Mouse (Mus musculus): ENCODE data around the gene Rara.
A peak's percentile ranks its signal among the peaks of the same experiment; 100 is the strongest.

The Rara gene

DNA sequence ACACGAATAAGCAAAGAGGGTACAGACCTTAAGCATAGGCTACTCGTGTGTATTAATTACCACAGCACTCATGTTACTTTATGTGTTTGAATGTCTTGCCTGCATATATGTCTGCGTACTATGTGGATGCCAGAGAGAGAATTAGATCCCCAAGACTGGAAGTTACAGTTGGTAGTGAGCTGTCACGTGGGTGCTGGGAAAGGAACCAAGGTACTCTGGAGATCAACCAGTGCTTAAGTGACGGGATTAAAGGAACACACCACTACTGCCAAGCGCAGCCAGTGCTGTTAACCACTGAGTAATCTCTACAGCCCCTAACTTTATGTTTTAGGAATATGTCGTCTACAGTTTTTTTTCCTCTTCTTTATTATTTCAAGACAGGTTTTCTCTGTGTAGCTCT, 68.4 kb downstream of the Rara start:
- no peak for DNase-seq (ENCODE audit: low read depth in 2 of 2, low spot score in 2 of 2)

GRCm38 (mm10) chr11:98997659-98998058, 70.0 kb downstream of the Rara start:
- no peak for DNase-seq (ENCODE audit: low read depth in 2 of 2, low spot score in 2 of 2)

GRCm38 (mm10) chr11:98998776-98999175, 71.2 kb downstream of the Rara start:
- DNase-seq (ENCODE audit: low read depth in 2 of 2, low spot score in 2 of 2), result no peak

GRCm38 (mm10) chr11:98999243-98999642, 71.6 kb downstream of the Rara start:
- no peak for DNase-seq (ENCODE audit: low read depth in 2 of 2, low spot score in 2 of 2)

DNA sequence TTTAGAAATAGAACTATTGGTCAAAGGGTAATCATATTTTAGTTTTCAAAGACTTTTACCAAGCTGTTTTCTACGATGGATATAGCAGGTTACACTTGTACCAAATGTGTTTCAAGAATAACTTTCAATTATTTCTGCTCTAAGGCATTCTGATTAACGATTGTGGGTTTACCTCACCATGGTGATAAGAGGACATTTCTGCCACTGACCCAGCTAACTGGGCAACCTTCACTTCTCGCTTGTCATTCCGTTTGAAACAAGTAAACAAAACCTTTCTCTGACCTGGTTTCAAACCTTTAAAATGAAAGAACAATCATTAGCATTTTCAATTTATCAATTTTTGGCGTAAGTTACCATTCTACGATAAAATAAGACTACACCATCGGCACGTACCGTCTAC, 79.2 kb downstream of the Rara start:
- no peak for DNase-seq (ENCODE audit: low read depth in 2 of 2, low spot score in 2 of 2)

DNA sequence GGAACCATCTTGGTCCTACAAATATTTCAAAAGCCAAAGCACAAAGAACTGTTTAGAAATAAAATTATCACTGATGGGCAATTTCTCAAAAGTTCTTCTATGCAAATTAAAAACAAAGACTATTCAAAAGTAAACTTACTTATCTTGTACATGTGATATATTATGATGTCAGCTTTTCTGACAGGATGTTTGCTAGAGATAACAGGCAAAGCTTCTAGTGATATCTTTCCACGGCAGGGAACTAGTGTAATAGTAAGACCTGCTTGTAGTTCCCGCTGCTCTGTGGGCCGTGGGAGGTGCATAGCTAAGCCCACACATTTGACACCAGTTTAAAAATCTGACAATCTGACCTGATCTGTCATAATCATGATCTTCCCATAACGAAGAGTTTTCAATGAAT, 82.5 kb downstream of the Rara start:
- DNase-seq (ENCODE audit: low read depth in 2 of 2, low spot score in 2 of 2), result no peak

GRCm38 (mm10) chr11:99010706-99011105, 83.1 kb downstream of the Rara start:
- DNase-seq (ENCODE audit: low read depth in 2 of 2, low spot score in 2 of 2), result no peak

- DNase-seq (ENCODE audit: low read depth in 2 of 2, low spot score in 2 of 2), result no peak
Observed at GRCm38 (mm10) chr11:99013856-99014255, 86.2 kb downstream of the Rara start.

DNA sequence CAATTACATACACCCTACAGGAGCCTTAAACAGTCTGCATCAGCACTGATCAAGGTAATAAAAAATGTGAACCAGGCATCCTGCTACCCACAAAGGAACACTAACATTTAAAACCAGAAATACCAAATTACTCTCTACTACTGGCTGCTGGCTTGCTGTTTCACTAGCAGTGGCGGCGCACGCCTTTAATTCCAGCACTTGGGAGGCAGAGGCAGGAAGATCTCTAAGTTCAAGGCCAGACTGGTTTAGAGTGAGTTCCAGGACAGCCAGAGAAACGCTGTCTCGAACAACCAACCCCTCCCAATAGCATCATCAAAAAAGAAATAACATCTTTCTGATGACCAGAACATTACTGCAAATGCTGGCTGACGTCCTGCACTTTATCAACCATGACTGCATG, 92.2 kb downstream of the Rara start:
- DNase-seq (ENCODE audit: low read depth in 2 of 2, low spot score in 2 of 2), result no peak

DNA sequence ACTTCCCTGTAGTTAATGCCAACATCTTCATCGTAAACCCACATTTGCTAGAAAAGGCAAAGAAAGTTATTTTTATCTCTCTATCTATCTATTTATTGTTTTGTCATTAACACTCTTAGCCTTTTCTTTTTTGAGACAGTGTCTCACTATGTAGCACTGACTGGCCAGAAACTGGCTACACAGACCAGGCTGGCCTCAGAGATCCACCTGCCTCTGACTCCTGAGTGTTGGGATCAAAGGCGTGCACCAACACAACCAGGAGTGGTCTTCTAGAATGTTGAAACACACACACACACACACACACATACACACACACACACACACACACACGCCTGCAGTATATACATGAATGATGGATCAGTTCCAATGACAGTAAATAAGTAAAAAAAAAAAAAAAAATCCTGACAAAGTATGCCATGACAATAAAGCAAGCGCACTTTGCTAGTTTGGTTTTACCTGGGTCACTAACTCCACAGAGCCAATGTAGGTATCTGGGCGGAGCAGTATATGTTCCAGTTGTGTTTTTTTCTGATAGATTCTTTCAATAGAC, 94.8 kb downstream of the Rara start:
- DNase-seq (ENCODE audit: low read depth in 2 of 2, low spot score in 2 of 2), result no peak

DNA sequence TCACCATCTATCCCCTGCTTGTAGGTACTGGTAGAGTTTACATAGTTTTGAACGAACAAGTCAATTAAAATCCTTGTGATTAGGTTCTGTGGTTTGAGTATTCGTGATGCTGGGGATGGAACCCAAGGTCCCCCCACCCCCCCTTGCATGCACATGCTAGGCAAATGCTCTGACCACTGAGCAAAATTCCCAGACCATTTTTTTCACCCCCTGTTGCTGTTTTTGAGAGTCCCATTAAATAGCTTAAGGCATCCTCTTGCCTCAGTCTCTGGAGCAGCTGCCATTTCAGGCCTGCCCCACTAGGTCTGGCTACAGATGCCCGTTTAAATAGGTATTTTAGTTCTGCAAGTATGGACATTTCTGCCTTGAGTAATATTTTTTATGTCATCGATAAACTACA, 95.5 kb downstream of the Rara start:
- DNase-seq (ENCODE audit: low read depth in 2 of 2, low spot score in 2 of 2), result no peak

- DNase-seq (ENCODE audit: low read depth in 2 of 2, low spot score in 2 of 2), result peak; percentile 97 to 99
Observed at GRCm38 (mm10) chr11:99023500-99024467, 96.2 kb downstream of the Rara start, which contains the start of gene Top2a. Gene Top2a (minus strand): TSS chr11:99024189.
